Mouse (Mus musculus) heart, adult 2 months (tissue): ENCODE measurements at regions not wholly inside any gene's neighbourhood (a gene's known extent, or its start where the extent isn't known, plus 50 kb on each side); places are given as distances from the start of the nearest gene placed in this dataset.

Source experiments
- CTCF ChIP-seq: fragments of 200-600 bp; IDR thresholded peaks from 2 replicates; pipeline ENCODE4 v1.8.1; 2022; ENCODE audit warnings: antibody characterized with exemption, mild to moderate bottlenecking, moderate library complexity
- POLR2A ChIP-seq: fragments of 200-500 bp; IDR thresholded peaks from 2 replicates; pipeline ENCODE4 v1.6.1; 2011; ENCODE audit warnings: mild to moderate bottlenecking, low read depth, low read length, control low read depth; ENCODE audit not compliant: insufficient read depth

GRCm38 (mm10) chr7:37833420-37833819 is 60.0 kb upstream of the Zfp536 start:
- TF ChIP-seq CTCF (no peak), POLR2A (no peak)
